Mouse (Mus musculus): ENCODE results near the gene Ptprn2. TPM values are rescaled to one million over a fixed set of nuclear protein-coding genes. Genes with fewer than 3 reads are reported as not detected.

The Ptprn2 gene
- polyA plus RNA-seq, 1 experiment from 2014 or later, result 0.08 TPM

- Histone ChIP-seq H3K4me2 (no peak overlapping the region), H3K27ac (no peak overlapping the region), H3K27me3 (no peaks in the 10 kb centered on the region), H3K9ac (no peak overlapping the region), H3K9me3 (no peaks in the 10 kb centered on the region), H3K36me3 (no peaks in the 10 kb centered on the region), H3K4me3 (no peak overlapping the region), H3K4me1 (no peaks in the 10 kb centered on the region)
- no peak for ATAC-seq (ENCODE audit: insufficient number of reproducible peaks, insufficient read depth, low FRiP score, low TSS enrichment, low read depth)
- 71% methylated on average over 5 of the region's 5 CpGs for WGBS
These were observed 490.0 kb downstream of the Ptprn2 start for GRCm38 (mm10) chr12:116975547-116975946.

- H3K36me3 ChIP-seq, result no peaks in the 10 kb centered on the region
- ATAC-seq (ENCODE audit: insufficient number of reproducible peaks, insufficient read depth, low FRiP score, low TSS enrichment, low read depth), result no peak
- no peaks in the 10 kb centered on the region for H3K9me3 ChIP-seq
- no peak overlapping the region for H3K4me2 ChIP-seq
- H3K4me1 ChIP-seq, result no peaks in the 10 kb centered on the region
- 77% methylated on average over 6 of the region's 6 CpGs for WGBS
- no peak overlapping the region for H3K9ac ChIP-seq
- H3K27ac ChIP-seq, result no peak overlapping the region
- H3K27me3 ChIP-seq, result no peaks in the 10 kb centered on the region
- no peak overlapping the region for H3K4me3 ChIP-seq
These were observed 491.5 kb downstream of the Ptprn2 start for GRCm38 (mm10) chr12:116976981-116977380.

- H3K4me2 ChIP-seq, result no peak overlapping the region
- H3K9me3 ChIP-seq, result no peaks in the 10 kb centered on the region
- WGBS, result 90% methylated on average over 6 of the region's 6 CpGs
- no peak overlapping the region for H3K27ac ChIP-seq
- no peak for ATAC-seq (ENCODE audit: insufficient number of reproducible peaks, insufficient read depth, low FRiP score, low TSS enrichment, low read depth)
- no peak overlapping the region for H3K4me3 ChIP-seq
- H3K4me1 ChIP-seq, result no peaks in the 10 kb centered on the region
- H3K9ac ChIP-seq, result no peak overlapping the region
- H3K36me3 ChIP-seq, result no peaks in the 10 kb centered on the region
- no peaks in the 10 kb centered on the region for H3K27me3 ChIP-seq
These were observed 492.7 kb downstream of the Ptprn2 start for GRCm38 (mm10) chr12:116978201-116978600.

DNA sequence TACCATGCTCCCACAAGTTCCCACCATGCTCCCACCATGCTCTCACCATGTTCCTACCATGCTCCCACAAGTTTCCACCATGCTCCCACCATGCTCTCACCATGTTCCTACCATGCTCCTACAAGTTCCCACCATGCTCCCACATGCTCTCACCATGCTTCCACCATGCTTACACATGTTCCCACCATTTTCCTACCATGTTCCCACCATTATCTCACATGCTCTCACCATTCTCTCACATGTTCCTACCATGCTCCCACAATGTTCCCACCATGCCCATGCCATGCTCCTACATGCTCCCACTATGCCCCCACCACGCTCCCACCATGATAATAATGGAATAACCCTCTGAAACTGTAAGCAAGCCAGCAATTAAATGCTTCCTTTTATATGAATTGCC lies 495.8 kb downstream of the Ptprn2 start:
- no peaks in the 10 kb centered on the region for H3K36me3 ChIP-seq
- H3K27me3 ChIP-seq, result no peaks in the 10 kb centered on the region
- H3K9ac ChIP-seq, result no peak overlapping the region
- H3K4me2 ChIP-seq, result no peak overlapping the region
- H3K4me1 ChIP-seq, result no peaks in the 10 kb centered on the region
- 83% methylated on average over 1 of the region's 1 CpGs for WGBS
- H3K27ac ChIP-seq, result no peak overlapping the region
- no peak for ATAC-seq (ENCODE audit: insufficient number of reproducible peaks, insufficient read depth, low FRiP score, low TSS enrichment, low read depth)
- no peaks in the 10 kb centered on the region for H3K9me3 ChIP-seq
- no peak overlapping the region for H3K4me3 ChIP-seq

GRCm38 (mm10) chr12:116989144-116989543 lies 503.6 kb downstream of the Ptprn2 start:
- H3K4me3 ChIP-seq, result no peak overlapping the region
- no peak overlapping the region for H3K4me2 ChIP-seq
- no peaks in the 10 kb centered on the region for H3K27me3 ChIP-seq
- H3K27ac ChIP-seq, result no peak overlapping the region
- no peak for ATAC-seq (ENCODE audit: insufficient number of reproducible peaks, insufficient read depth, low FRiP score, low TSS enrichment, low read depth)
- 67% methylated on average over 10 of the region's 10 CpGs for WGBS
- H3K36me3 ChIP-seq, result no peaks in the 10 kb centered on the region
- no peak overlapping the region for H3K9ac ChIP-seq
- H3K4me1 ChIP-seq, result no peaks in the 10 kb centered on the region
- H3K9me3 ChIP-seq, result no peaks in the 10 kb centered on the region; the same call in 1 of the 2 replicates

DNA sequence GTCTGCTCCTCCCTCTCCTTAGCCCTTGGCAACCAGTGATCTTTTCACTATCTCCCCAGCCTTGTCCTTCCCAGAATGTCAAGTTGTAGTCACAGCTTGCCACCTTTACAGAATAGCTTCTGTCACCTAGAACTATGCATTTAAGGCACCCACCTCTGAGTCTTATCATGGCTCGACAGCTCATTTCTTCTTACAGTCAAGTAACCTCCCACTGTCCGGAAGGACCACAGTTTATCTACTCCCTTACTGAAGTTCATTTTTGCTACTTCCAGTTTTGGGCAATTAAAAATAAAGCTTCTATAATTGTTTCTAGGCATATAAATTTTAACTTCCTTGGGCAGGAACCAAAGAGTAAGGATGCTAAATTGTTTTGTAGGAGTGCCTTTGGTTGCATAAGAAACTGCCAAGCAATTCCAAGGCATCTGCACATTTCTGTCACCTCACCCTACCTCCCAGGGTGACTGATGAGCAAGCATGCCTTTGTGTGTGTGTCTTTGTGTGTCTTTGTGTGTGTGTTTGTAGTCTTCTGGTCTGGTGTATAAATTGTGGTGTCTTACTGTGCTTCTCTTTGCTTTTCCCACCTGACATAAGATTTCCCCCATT lies 516.1 kb downstream of the Ptprn2 start:
- H3K4me1 ChIP-seq, result no peaks in the 10 kb centered on the region
- no peaks in the 10 kb centered on the region for H3K27me3 ChIP-seq
- H3K27ac ChIP-seq, result no peak overlapping the region
- no peaks in the 10 kb centered on the region for H3K36me3 ChIP-seq
- H3K9me3 ChIP-seq, result no peaks in the 10 kb centered on the region
- H3K4me3 ChIP-seq, result no peak overlapping the region
- H3K4me2 ChIP-seq, result no peak overlapping the region
- ATAC-seq (ENCODE audit: insufficient number of reproducible peaks, insufficient read depth, low FRiP score, low TSS enrichment, low read depth), result no peak
- WGBS, result 89% methylated on average over 2 of the region's 2 CpGs
- no peak overlapping the region for H3K9ac ChIP-seq

DNA sequence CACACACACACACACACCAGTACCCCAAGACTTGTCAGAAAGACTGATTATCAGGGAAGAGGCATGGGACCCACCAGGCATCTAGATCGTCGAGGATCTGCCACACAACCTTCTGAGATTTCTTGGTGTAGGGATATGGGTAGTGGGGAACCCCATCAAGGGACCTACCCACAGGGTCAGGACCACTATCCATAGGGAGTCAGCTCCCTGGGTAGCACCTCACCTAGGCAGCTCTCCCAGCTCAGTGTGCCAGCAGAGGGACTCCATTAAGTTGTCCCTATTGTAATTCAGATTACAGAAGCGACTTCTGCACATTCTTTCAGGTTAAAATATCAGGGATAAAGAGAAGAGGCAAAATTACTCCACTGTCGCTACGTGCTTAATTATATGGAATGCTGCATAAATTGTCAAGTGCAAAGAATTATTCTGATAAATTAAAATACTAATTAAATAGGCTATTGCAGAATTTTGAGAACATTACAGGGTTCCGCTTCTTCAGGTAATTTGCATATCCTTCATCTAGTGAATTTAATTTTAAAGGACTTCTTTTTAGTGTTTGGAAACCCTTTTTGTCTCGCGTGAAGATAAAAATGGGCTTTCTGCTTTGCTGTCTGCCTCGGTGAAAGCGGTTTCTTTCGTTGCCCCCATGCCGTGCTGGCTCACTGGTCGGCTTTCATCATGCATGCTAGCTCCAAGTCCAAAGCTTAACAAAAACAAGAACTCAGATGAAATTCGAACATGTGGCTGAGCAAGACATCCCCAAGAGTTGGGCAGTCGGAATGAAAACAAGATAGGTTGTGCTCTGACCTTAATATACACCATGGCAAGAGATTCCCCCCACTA lies 531.5 kb downstream of the Ptprn2 start:
- no peak for ATAC-seq (ENCODE audit: insufficient number of reproducible peaks, insufficient read depth, low FRiP score, low TSS enrichment, low read depth)
- Histone ChIP-seq H3K4me1 (no peaks in the 10 kb centered on the region), H3K9me3 (no peaks in the 10 kb centered on the region), H3K27ac (no peak overlapping the region), H3K27me3 (no peaks in the 10 kb centered on the region), H3K9ac (no peak overlapping the region), H3K4me2 (no peak overlapping the region), H3K36me3 (no peaks in the 10 kb centered on the region), H3K4me3 (no peak overlapping the region)
- 65% methylated on average over 15 of the region's 15 CpGs for WGBS

DNA sequence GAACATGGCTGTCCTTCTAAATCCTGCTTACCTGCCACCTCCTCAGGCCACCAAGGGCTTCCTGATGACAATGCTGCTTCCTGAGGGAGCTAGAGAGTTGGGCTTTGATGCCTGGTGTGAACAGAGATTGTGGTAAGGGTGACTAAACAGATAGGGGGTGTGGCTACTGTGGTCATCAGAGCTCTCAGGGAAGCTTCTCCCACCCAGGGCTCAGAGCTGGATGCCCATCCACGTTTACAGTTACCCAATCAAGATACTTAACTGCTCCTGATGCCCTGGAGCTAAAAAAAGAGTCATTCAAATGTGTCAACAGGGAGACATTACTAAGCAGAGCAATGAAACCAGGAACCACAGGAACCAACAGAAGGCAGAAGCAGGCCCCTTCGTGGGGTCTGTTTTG lies 532.4 kb downstream of the Ptprn2 start:
- Histone ChIP-seq H3K36me3 (no peaks in the 10 kb centered on the region), H3K27ac (no peak overlapping the region), H3K4me2 (no peak overlapping the region), H3K9me3 (no peaks in the 10 kb centered on the region), H3K4me3 (no peak overlapping the region), H3K4me1 (no peaks in the 10 kb centered on the region), H3K27me3 (no peaks in the 10 kb centered on the region), H3K9ac (no peak overlapping the region)
- ATAC-seq (ENCODE audit: insufficient number of reproducible peaks, insufficient read depth, low FRiP score, low TSS enrichment, low read depth), result no peak
- WGBS, result 29% methylated on average over 2 of the region's 2 CpGs

DNA sequence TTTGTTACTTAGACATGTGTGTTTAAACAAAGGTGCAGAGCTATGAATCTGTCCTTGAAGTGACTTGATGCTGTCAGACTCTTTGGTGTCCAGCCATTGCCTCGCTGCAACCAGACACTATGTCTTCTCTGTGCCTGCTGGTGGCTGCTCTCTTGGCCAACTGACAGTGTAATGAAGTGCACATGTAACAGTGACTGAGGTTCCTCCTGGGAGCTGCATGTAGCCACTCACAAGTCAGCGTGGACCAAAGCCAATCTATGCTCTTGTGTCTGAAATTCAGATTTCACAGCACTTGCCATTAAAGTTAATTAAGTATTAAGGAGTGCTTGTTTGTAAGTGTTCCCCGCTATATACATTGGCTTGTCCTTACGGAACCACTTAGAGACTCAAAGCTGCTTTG lies 537.7 kb downstream of the Ptprn2 start:
- H3K27ac ChIP-seq, result no peak overlapping the region
- ATAC-seq (ENCODE audit: insufficient number of reproducible peaks, insufficient read depth, low FRiP score, low TSS enrichment, low read depth), result no peak
- 0 out of 2 replicates have a peak, but pooled peaks cover 7% of the 10 kb centered on the region for H3K4me1 ChIP-seq
- no peaks in the 10 kb centered on the region; the same call in 1 of the 2 replicates for H3K27me3 ChIP-seq
- no peaks in the 10 kb centered on the region for H3K36me3 ChIP-seq
- no peak overlapping the region for H3K4me2 ChIP-seq
- no peaks in the 10 kb centered on the region for H3K9me3 ChIP-seq
- H3K4me3 ChIP-seq, result no peak overlapping the region
- 61% methylated on average over 4 of the region's 4 CpGs for WGBS
- no peak overlapping the region for H3K9ac ChIP-seq

- WGBS, result 81% methylated on average over 4 of the region's 4 CpGs
- no peak overlapping the region for H3K4me2 ChIP-seq
- no peak overlapping the region for H3K27ac ChIP-seq
- no peak overlapping the region for H3K4me3 ChIP-seq
- ATAC-seq (ENCODE audit: insufficient number of reproducible peaks, insufficient read depth, low FRiP score, low TSS enrichment, low read depth), result no peak
- H3K36me3 ChIP-seq, result no peaks in the 10 kb centered on the region
- H3K9me3 ChIP-seq, result no peaks in the 10 kb centered on the region
- H3K4me1 ChIP-seq, result 0 out of 2 replicates have a peak, but pooled peaks cover 7% of the 10 kb centered on the region
- H3K27me3 ChIP-seq, result no peaks in the 10 kb centered on the region; the same call in 1 of the 2 replicates
- no peak overlapping the region for H3K9ac ChIP-seq
These were observed 539.4 kb downstream of the Ptprn2 start for GRCm38 (mm10) chr12:117024916-117025315.

DNA sequence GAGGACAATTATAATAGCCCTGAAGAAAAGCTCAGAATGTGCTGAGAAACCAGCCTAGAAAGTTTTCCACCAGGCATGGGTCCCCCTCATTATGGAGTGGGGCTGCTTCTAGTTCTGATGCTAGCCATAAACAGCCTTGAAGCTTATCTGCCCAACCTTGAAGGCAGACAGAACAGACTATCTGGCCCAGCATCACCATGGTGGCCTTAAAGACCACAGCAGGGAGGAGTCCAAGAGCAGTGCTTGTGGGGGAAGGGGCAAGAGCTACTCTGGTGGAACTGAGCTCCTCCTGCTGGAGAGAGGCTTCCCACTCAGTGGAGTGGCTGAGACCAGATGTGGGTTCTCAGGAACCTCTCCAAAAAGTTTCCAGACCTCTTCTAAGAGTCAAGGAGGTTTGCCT lies 540.2 kb downstream of the Ptprn2 start:
- no peaks in the 10 kb centered on the region for H3K36me3 ChIP-seq
- H3K4me3 ChIP-seq, result no peak overlapping the region
- no peaks in the 10 kb centered on the region for H3K9me3 ChIP-seq
- H3K27ac ChIP-seq, result no peak overlapping the region
- H3K27me3 ChIP-seq, result no peaks in the 10 kb centered on the region; the same call in 1 of the 2 replicates
- no peak overlapping the region for H3K9ac ChIP-seq
- ATAC-seq (ENCODE audit: insufficient number of reproducible peaks, insufficient read depth, low FRiP score, low TSS enrichment, low read depth), result no peak
- no peak overlapping the region for H3K4me2 ChIP-seq
- H3K4me1 ChIP-seq, result 0 out of 2 replicates have a peak, but pooled peaks cover 7% of the 10 kb centered on the region

GRCm38 (mm10) chr12:117027351-117027750 lies 541.8 kb downstream of the Ptprn2 start:
- Histone ChIP-seq H3K27ac (no peak overlapping the region), H3K9me3 (no peaks in the 10 kb centered on the region), H3K36me3 (no peaks in the 10 kb centered on the region), H3K27me3 (no peaks in the 10 kb centered on the region; the same call in 1 of the 2 replicates), H3K4me3 (no peak overlapping the region), H3K4me2 (no peak overlapping the region), H3K4me1 (0 out of 2 replicates have a peak, but pooled peaks cover 7% of the 10 kb centered on the region), H3K9ac (no peak overlapping the region)
- no peak for ATAC-seq (ENCODE audit: insufficient number of reproducible peaks, insufficient read depth, low FRiP score, low TSS enrichment, low read depth)
- 90% methylated on average over 6 of the region's 6 CpGs for WGBS

Measured in embryonic facial prominence, embryonic 13.5 days (tissue).